Mouse (Mus musculus) cerebellum, adult (tissue): ENCODE data around the gene Unc119.

Experiments used
- ATAC-seq: cut with Nextera tagmentation; 2 replicates; pipeline ENCODE4 v1.9.2; 2017; ENCODE audit warnings: mild to moderate bottlenecking, moderate library complexity, mixed read lengths; ENCODE audit not compliant: insufficient number of reproducible peaks, low FRiP score, low TSS enrichment

Unc119 gene

GRCm38 (mm10) chr11:78343381-78344327, at the start of gene Unc119:
TSS of gene Unc119 (plus strand) at chr11:78343482.
- peak; percentile 50; the same call in 1 of the 2 replicates for ATAC-seq

- ATAC-seq, result no peak
Measured at GRCm38 (mm10) chr11:78294585-78294984, 48.7 kb upstream of the Unc119 start.

- ATAC-seq, result no peak
Measured at GRCm38 (mm10) chr11:78300917-78301316, 42.4 kb upstream of the Unc119 start.

- ATAC-seq, result peak; percentile 91
Measured at GRCm38 (mm10) chr11:78301357-78302084, 41.8 kb upstream of the Unc119 start, which contains the start of gene Spag5. TSS of gene Spag5 (plus strand) at chr11:78301529.

- ATAC-seq, result no peak
Measured at GRCm38 (mm10) chr11:78305272-78305671, 38.0 kb upstream of the Unc119 start.

- ATAC-seq, result no peak
Measured at GRCm38 (mm10) chr11:78310861-78311511, 32.3 kb upstream of the Unc119 start.

GRCm38 (mm10) chr11:78313662-78314061, 29.6 kb upstream of the Unc119 start:
- no peak for ATAC-seq

- no peak for ATAC-seq
Measured at GRCm38 (mm10) chr11:78318411-78318810, 24.9 kb upstream of the Unc119 start.

- ATAC-seq, result no peak
Measured at GRCm38 (mm10) chr11:78322076-78322831, 21.0 kb upstream of the Unc119 start.

- ATAC-seq, result peak; percentile 72
Measured at GRCm38 (mm10) chr11:78322860-78323259, 20.4 kb upstream of the Unc119 start, which contains the start of gene Aldoc. TSS of gene Aldoc (plus strand) at chr11:78322968.

GRCm38 (mm10) chr11:78324000-78324785, 19.1 kb upstream of the Unc119 start:
- no peak for ATAC-seq

- ATAC-seq, result no peak
Measured at GRCm38 (mm10) chr11:78324965-78325364, 18.3 kb upstream of the Unc119 start.

- ATAC-seq, result no peak
Measured at GRCm38 (mm10) chr11:78327215-78327614, 16.1 kb upstream of the Unc119 start.

GRCm38 (mm10) chr11:78327634-78328511, 15.4 kb upstream of the Unc119 start, which contains the start of gene Pigs:
TSS of gene Pigs (plus strand) at chr11:78328415.
- ATAC-seq, result peak; percentile 89

GRCm38 (mm10) chr11:78328512-78329056, 14.7 kb upstream of the Unc119 start:
- 0 out of 2 replicates have a peak, but pooled peaks have one; percentile 17 for ATAC-seq

- ATAC-seq, result no peak
Measured at GRCm38 (mm10) chr11:78332676-78333075, 10.6 kb upstream of the Unc119 start.

- no peak for ATAC-seq
Measured at GRCm38 (mm10) chr11:78333992-78334391, 9.3 kb upstream of the Unc119 start.

- no peak for ATAC-seq
Measured at GRCm38 (mm10) chr11:78337040-78337439, 6.2 kb upstream of the Unc119 start.
